Mouse (Mus musculus) myocyte (in vitro differentiated cells): Measurements from ENCODE around the gene Tead2. TPM values are rescaled to one million over a fixed set of nuclear protein-coding genes. Genes with fewer than 3 reads are reported as not detected.

Experiments
- H3K27me3 ChIP-seq: one replicate; pipeline ENCODE4 v1.6.1; 2011; ENCODE audit not compliant: control insufficient read depth, insufficient read depth, insufficient read length
- H3K36me3 ChIP-seq: one replicate; pipeline ENCODE4 v1.6.1; 2011; ENCODE audit not compliant: control insufficient read depth, insufficient read depth
- H3K4me2 ChIP-seq: one replicate; pipeline ENCODE4 v1.6.1; 2011; ENCODE audit warnings: low read depth, control low read depth
- H3K4me3 ChIP-seq: one replicate; pipeline ENCODE4 v1.5.1; 2011; ENCODE audit warnings: mild to moderate bottlenecking, control low read depth, moderate library complexity
- H3K79me2 ChIP-seq: one replicate; pipeline ENCODE4 v1.6.1; 2011; ENCODE audit not compliant: control insufficient read depth, insufficient read depth
- H3ac ChIP-seq: one replicate; pipeline ENCODE4 v1.6.1; 2011; ENCODE audit not compliant: control insufficient read depth, insufficient read length
- CEBPB ChIP-seq: IDR thresholded peaks from 2 replicates; pipeline ENCODE4 v1.6.1; 2011; ENCODE audit warnings: mild to moderate bottlenecking, moderate library complexity; ENCODE audit not compliant: poor library complexity, insufficient read depth, severe bottlenecking
- E2F4 ChIP-seq: IDR thresholded peaks from one replicate; pipeline ENCODE4 v1.6.1; 2011; ENCODE audit warnings: mild to moderate bottlenecking, control low read depth, moderate library complexity; ENCODE audit not compliant: insufficient read depth
- MAX ChIP-seq: IDR thresholded peaks from one replicate; pipeline ENCODE4 v1.6.1; 2011; ENCODE audit warnings: low read depth, mild to moderate bottlenecking, control low read depth
- MYOD1 ChIP-seq, 3 experiments: IDR thresholded peaks; one replicate each; pipeline ENCODE4 v1.6.1; 2011; ENCODE audit warnings: control low read depth in 2 of 3, low read depth in 2 of 3, mild to moderate bottlenecking in 2 of 3, moderate library complexity in 1 of 3; ENCODE audit not compliant: insufficient read length in 2 of 3, control insufficient read depth in 1 of 3
- MYOG ChIP-seq, 3 experiments: IDR thresholded peaks; one replicate each; pipeline ENCODE4 v1.6.1; 2011; ENCODE audit warnings: control low read depth in 2 of 3, low read depth in 2 of 3, mild to moderate bottlenecking in 2 of 3; ENCODE audit not compliant: insufficient read length in 2 of 3, control insufficient read depth in 1 of 3, insufficient read depth in 1 of 3
- POLR2A ChIP-seq: IDR thresholded peaks from one replicate; pipeline ENCODE4 v1.6.1; 2011; ENCODE audit warnings: low read depth, mild to moderate bottlenecking, control low read depth, moderate library complexity; ENCODE audit not compliant: insufficient read length
- POLR2AphosphoS2 ChIP-seq: IDR thresholded peaks from one replicate; pipeline ENCODE4 v1.6.1; 2011; ENCODE audit warnings: low read depth, control low read depth; ENCODE audit not compliant: insufficient read length
- REST ChIP-seq: IDR thresholded peaks from one replicate; pipeline ENCODE4 v1.6.1; 2011; ENCODE audit warnings: mild to moderate bottlenecking, control low read depth, moderate library complexity; ENCODE audit not compliant: insufficient read depth, insufficient read length
- SRF ChIP-seq: IDR thresholded peaks from one replicate; pipeline ENCODE4 v1.6.1; 2011; ENCODE audit warnings: low read depth; ENCODE audit not compliant: control insufficient read depth, insufficient read length
- TCF12 ChIP-seq: IDR thresholded peaks from one replicate; pipeline ENCODE4 v1.6.1; 2011; ENCODE audit warnings: mild to moderate bottlenecking, control low read depth; ENCODE audit not compliant: poor library complexity, insufficient read depth, severe bottlenecking
- TCF3 ChIP-seq: IDR thresholded peaks from one replicate; pipeline ENCODE4 v1.6.1; 2011; ENCODE audit warnings: low read depth, control low read depth; ENCODE audit not compliant: insufficient read length
- USF1 ChIP-seq: IDR thresholded peaks from one replicate; pipeline ENCODE4 v1.6.1; 2011; ENCODE audit warnings: low read depth, mild to moderate bottlenecking, control low read depth, moderate library complexity
- polyA plus RNA-seq: library from polyadenylated mRNA; unstranded; fragments of >200 nt; fragmentation: generic; extraction: Trizol; gene quantifications from one replicate; pipeline ENCODE4 v1.2.1, GENCODE M21; 2012; ENCODE audit warnings: missing spikeins

Tead2 gene
- polyA plus RNA-seq, 1 experiment: 93.3 TPM

- Histone ChIP-seq H3K36me3 (no peaks in the 10 kb centered on the region), H3K79me2 (no peaks in the 10 kb centered on the region), H3ac (no peak overlapping the region), H3K27me3 (peaks cover 11% of the 10 kb centered on the region), H3K4me3 (no peak overlapping the region), H3K4me2 (no peak overlapping the region)
- TF ChIP-seq USF1 (no peak), MYOG (IDR thresholded peaks at IDR 0.05; ENCODE audit: control insufficient read depth in 1 of 3, insufficient read depth in 1 of 3, insufficient read length in 2 of 3, low read depth in 2 of 3) (no peak), REST (no peak), POLR2AphosphoS2 (no peak), E2F4 (no peak), CEBPB (no peak), POLR2A (no peak), TCF3 (no peak), TCF12 (no peak), MAX (no peak), MYOD1 (IDR thresholded peaks at IDR 0.05; ENCODE audit: control insufficient read depth in 1 of 3, insufficient read length in 2 of 3, low read depth in 2 of 3) (no peak), SRF (no peak)
Observed at GRCm38 (mm10) chr7:45208260-45208659, 7.3 kb upstream of the Tead2 start.

- Histone ChIP-seq H3ac (no peak overlapping the region), H3K36me3 (no peaks in the 10 kb centered on the region), H3K4me3 (no peak overlapping the region), H3K79me2 (no peaks in the 10 kb centered on the region), H3K4me2 (no peak overlapping the region), H3K27me3 (peaks cover 9% of the 10 kb centered on the region)
- no peak for TF ChIP-seq SRF
- no peak for TF ChIP-seq CEBPB
- TF ChIP-seq MAX: no peak
- no peak for TF ChIP-seq TCF3
- TF ChIP-seq MYOD1 (IDR thresholded peaks at IDR 0.05; ENCODE audit: control insufficient read depth in 1 of 3, insufficient read length in 2 of 3, low read depth in 2 of 3): no peak
- no peak for TF ChIP-seq MYOG (IDR thresholded peaks at IDR 0.05; ENCODE audit: control insufficient read depth in 1 of 3, insufficient read depth in 1 of 3, insufficient read length in 2 of 3, low read depth in 2 of 3)
- TF ChIP-seq POLR2AphosphoS2: no peak
- no peak for TF ChIP-seq USF1
- TF ChIP-seq E2F4: no peak
- no peak for TF ChIP-seq REST
- TF ChIP-seq POLR2A: no peak
- no peak for TF ChIP-seq TCF12
Observed at GRCm38 (mm10) chr7:45211070-45211469, 4.5 kb upstream of the Tead2 start.

- Histone ChIP-seq H3K4me3 (no peak within 1 kb of the TSS), H3K79me2 (no peaks in the 10 kb centered on the region), H3K4me2 (no peak within 1 kb of the TSS), H3K27me3 (peaks cover 7% of the 10 kb centered on the region), H3ac (no peak within 1 kb of the TSS), H3K36me3 (no peaks in the 10 kb centered on the region)
- no peak for TF ChIP-seq TCF12
- no peak for TF ChIP-seq REST
- no peak for TF ChIP-seq POLR2AphosphoS2
- TF ChIP-seq MYOD1 (IDR thresholded peaks at IDR 0.05; ENCODE audit: control insufficient read depth in 1 of 3, insufficient read length in 2 of 3, low read depth in 2 of 3): no peak
- no peak for TF ChIP-seq SRF
- no peak for TF ChIP-seq POLR2A
- no peak for TF ChIP-seq MYOG (IDR thresholded peaks at IDR 0.05; ENCODE audit: control insufficient read depth in 1 of 3, insufficient read depth in 1 of 3, insufficient read length in 2 of 3, low read depth in 2 of 3)
- no peak for TF ChIP-seq USF1
- TF ChIP-seq TCF3: no peak
- TF ChIP-seq E2F4: no peak
Observed at GRCm38 (mm10) chr7:45211851-45212251, 3.7 kb upstream of the Tead2 start, which contains the start of gene Dkkl1. Dkkl1 (minus strand) TSS chr7:45212147.

- no peaks in the 10 kb centered on the region for H3K36me3 ChIP-seq
- peaks cover 7% of the 10 kb centered on the region for H3K27me3 ChIP-seq
- TF ChIP-seq TCF3 (no peak), POLR2A (no peak), CEBPB (no peak), SRF (no peak), REST (no peak), USF1 (no peak), MYOG (IDR thresholded peaks at IDR 0.05; ENCODE audit: control insufficient read depth in 1 of 3, insufficient read depth in 1 of 3, insufficient read length in 2 of 3, low read depth in 2 of 3) (no peak), POLR2AphosphoS2 (no peak), MYOD1 (IDR thresholded peaks at IDR 0.05; ENCODE audit: control insufficient read depth in 1 of 3, insufficient read length in 2 of 3, low read depth in 2 of 3) (no peak), MAX (no peak), E2F4 (no peak), TCF12 (no peak)
- H3K79me2 ChIP-seq: no peaks in the 10 kb centered on the region
- no peak overlapping the region for H3K4me2 ChIP-seq
- H3K4me3 ChIP-seq: no peak overlapping the region
- no peak overlapping the region for H3ac ChIP-seq
Observed at GRCm38 (mm10) chr7:45212356-45212755, 3.2 kb upstream of the Tead2 start.

- H3K79me2 ChIP-seq: no peaks in the 10 kb centered on the region
- no peaks in the 10 kb centered on the region for H3K36me3 ChIP-seq
- H3ac ChIP-seq: no peak overlapping the region
- TF ChIP-seq MAX (no peak), REST (no peak), MYOD1 (IDR thresholded peaks at IDR 0.05; ENCODE audit: control insufficient read depth in 1 of 3, insufficient read length in 2 of 3, low read depth in 2 of 3) (no peak), TCF12 (no peak), USF1 (no peak), POLR2AphosphoS2 (no peak), CEBPB (no peak), TCF3 (no peak), POLR2A (no peak)
- H3K4me3 ChIP-seq: no peak overlapping the region
- H3K4me2 ChIP-seq: no peak overlapping the region
- peaks cover 7% of the 10 kb centered on the region for H3K27me3 ChIP-seq
Observed at GRCm38 (mm10) chr7:45213708-45214107, 1.8 kb upstream of the Tead2 start.
